Mouse (Mus musculus): ENCODE results near the gene Nr6a1. TPM values are rescaled to one million over a fixed set of nuclear protein-coding genes. Genes with fewer than 3 reads are reported as not detected.

The Nr6a1 gene
- polyA plus RNA-seq, 1 experiment = 0.74 TPM

DNA sequence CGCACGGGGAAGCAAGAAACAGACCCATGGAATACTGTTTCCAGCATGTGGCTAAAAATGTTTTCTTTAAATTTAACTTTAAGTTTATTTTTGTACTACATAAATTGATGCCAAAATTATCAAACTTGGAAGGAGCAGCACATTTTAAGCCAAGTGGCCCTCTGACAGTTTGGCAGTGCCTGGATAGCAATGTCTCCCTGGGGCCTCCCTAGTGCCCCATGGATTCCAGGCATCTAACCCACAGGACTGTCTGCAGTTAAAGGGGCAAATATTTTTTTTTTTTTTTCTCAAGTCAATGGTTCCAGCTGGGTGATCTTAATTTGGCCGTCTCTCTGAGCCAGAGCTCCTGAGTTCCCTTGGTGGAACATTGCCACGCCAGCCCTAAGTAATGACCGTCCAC, 15.7 kb upstream of the Nr6a1 start:
- no peak for TF ChIP-seq MAX (IDR thresholded peaks at IDR 0.05)
- TF ChIP-seq USF1 (IDR thresholded peaks at IDR 0.05; ENCODE audit: low read depth) = no peak
- TF ChIP-seq MYOG (IDR thresholded peaks at IDR 0.05; ENCODE audit: control insufficient read depth, extremely low read depth, insufficient read length) = no peak
- no peak for TF ChIP-seq CTCF (IDR thresholded peaks at IDR 0.05; ENCODE audit: control insufficient read depth, insufficient read depth, insufficient read length)
- TF ChIP-seq MYOD1 (IDR thresholded peaks at IDR 0.05; ENCODE audit: control insufficient read depth, insufficient read length, low read depth) = no peak
- no peak for TF ChIP-seq CEBPB (IDR thresholded peaks at IDR 0.05; ENCODE audit: low read depth)
- TF ChIP-seq FOSL1 (IDR thresholded peaks at IDR 0.05; ENCODE audit: insufficient read depth, low read length, poor library complexity, severe bottlenecking) = no peak
- H3K36me3 ChIP-seq (ENCODE audit: control insufficient read depth, insufficient read depth) = no peaks in the 10 kb centered on the region
- no peaks in the 10 kb centered on the region for H3K27me3 ChIP-seq (ENCODE audit: control insufficient read depth, insufficient read depth, insufficient read length)

DNA sequence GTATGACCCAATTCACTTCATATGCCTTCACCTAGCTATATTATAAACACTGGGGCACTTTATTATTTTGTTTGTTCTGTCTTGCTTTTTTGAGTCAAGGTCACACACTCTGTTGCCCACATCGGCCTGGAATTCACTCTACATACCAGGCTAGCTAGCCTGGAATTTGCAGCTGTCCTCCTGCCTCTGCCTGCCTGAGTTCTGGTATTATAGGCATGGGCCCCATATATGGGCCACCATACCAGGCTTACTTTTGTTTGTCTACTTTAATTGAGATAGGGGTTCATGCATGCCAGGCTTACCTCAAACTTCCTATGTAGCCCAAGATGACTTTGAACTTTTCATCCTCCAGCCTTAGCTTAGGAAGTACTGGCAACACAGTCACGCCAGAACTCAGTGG, 14.4 kb upstream of the Nr6a1 start:
- no peak overlapping the region for H3ac ChIP-seq (ENCODE audit: control insufficient read depth, insufficient read length, low read depth)
- H3K79me3 ChIP-seq (ENCODE audit: low read depth) = no peaks in the 10 kb centered on the region
- no peaks in the 10 kb centered on the region for H3K79me2 ChIP-seq (ENCODE audit: control insufficient read depth, insufficient read depth)
- H3K4me3 ChIP-seq (ENCODE audit: insufficient read depth, poor library complexity, severe bottlenecking) = no peak overlapping the region
- TF ChIP-seq CEBPB (IDR thresholded peaks at IDR 0.05; ENCODE audit: low read depth) (no peak), CTCF (IDR thresholded peaks at IDR 0.05; ENCODE audit: control insufficient read depth, insufficient read depth, insufficient read length) (no peak), MYOG (IDR thresholded peaks at IDR 0.05; ENCODE audit: control insufficient read depth, extremely low read depth, insufficient read length) (no peak), USF1 (IDR thresholded peaks at IDR 0.05; ENCODE audit: low read depth) (no peak), MYOD1 (IDR thresholded peaks at IDR 0.05; ENCODE audit: control insufficient read depth, insufficient read length, low read depth) (no peak), FOSL1 (IDR thresholded peaks at IDR 0.05; ENCODE audit: insufficient read depth, low read length, poor library complexity, severe bottlenecking) (no peak), MAX (IDR thresholded peaks at IDR 0.05) (no peak)
- H3K27me3 ChIP-seq (ENCODE audit: control insufficient read depth, insufficient read depth, insufficient read length) = no peaks in the 10 kb centered on the region
- H3K36me3 ChIP-seq (ENCODE audit: control insufficient read depth, insufficient read depth) = no peaks in the 10 kb centered on the region

More for the DNA sequence above, 15.7 kb upstream of the Nr6a1 start:
- Histone ChIP-seq H3K79me2 (ENCODE audit: control insufficient read depth, insufficient read depth) (no peaks in the 10 kb centered on the region), H3ac (ENCODE audit: control insufficient read depth, insufficient read length, low read depth) (no peak overlapping the region), H3K4me3 (ENCODE audit: insufficient read depth, poor library complexity, severe bottlenecking) (no peak overlapping the region), H3K79me3 (ENCODE audit: low read depth) (no peaks in the 10 kb centered on the region)

DNA sequence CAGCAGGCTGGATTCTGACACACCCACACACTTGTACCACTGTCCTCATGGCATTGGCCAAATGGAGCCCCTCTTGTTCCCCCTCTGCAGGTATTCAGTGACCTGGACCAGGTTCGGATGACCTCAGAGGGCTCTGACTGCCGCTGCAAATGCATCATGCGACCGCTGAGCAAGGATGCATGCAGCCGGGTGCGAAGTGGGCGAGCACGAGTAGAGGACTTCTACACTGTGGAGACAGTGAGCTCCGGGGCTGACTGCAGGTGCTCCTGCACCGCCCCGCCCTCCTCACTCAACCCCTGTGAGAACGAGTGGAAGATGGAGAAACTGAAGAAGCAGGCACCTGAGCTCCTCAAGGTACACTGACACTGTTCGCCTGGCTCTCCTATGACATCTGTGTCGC, 13.9 kb upstream of the Nr6a1 start:
- no peaks in the 10 kb centered on the region for H3K27me3 ChIP-seq (ENCODE audit: control insufficient read depth, insufficient read depth, insufficient read length)
- no peaks in the 10 kb centered on the region for H3K79me3 ChIP-seq (ENCODE audit: low read depth)
- H3K79me2 ChIP-seq (ENCODE audit: control insufficient read depth, insufficient read depth) = no peaks in the 10 kb centered on the region
- TF ChIP-seq CEBPB (IDR thresholded peaks at IDR 0.05; ENCODE audit: low read depth) (no peak), FOSL1 (IDR thresholded peaks at IDR 0.05; ENCODE audit: insufficient read depth, low read length, poor library complexity, severe bottlenecking) (no peak), MYOG (IDR thresholded peaks at IDR 0.05; ENCODE audit: control insufficient read depth, extremely low read depth, insufficient read length) (no peak), MAX (IDR thresholded peaks at IDR 0.05) (no peak), MYOD1 (IDR thresholded peaks at IDR 0.05; ENCODE audit: control insufficient read depth, insufficient read length, low read depth) (no peak), USF1 (IDR thresholded peaks at IDR 0.05; ENCODE audit: low read depth) (no peak), CTCF (IDR thresholded peaks at IDR 0.05; ENCODE audit: control insufficient read depth, insufficient read depth, insufficient read length) (no peak)
- no peaks in the 10 kb centered on the region for H3K36me3 ChIP-seq (ENCODE audit: control insufficient read depth, insufficient read depth)
- H3K4me3 ChIP-seq (ENCODE audit: insufficient read depth, poor library complexity, severe bottlenecking) = no peak overlapping the region
- H3ac ChIP-seq (ENCODE audit: control insufficient read depth, insufficient read length, low read depth) = no peak overlapping the region

DNA sequence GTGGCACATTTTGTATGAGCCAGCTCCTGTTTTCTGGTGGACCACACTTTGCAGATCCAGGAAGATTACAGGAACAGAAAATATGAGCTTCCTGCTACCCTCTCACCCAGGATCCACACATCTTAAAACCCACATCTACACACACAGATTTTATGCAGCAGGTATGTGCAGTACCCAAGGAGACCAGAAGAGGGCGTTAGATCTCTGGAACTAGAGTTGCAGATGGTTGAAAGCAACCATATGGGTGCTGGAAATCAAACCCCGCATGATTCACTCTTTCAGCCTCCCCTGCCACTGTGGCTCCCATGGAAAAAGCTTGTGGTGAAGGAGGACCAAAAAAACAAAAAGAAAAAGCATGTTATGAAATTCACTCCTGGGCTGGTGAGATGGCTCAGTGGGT, 11.6 kb upstream of the Nr6a1 start:
- Histone ChIP-seq H3K36me3 (ENCODE audit: control insufficient read depth, insufficient read depth) (no peaks in the 10 kb centered on the region), H3ac (ENCODE audit: control insufficient read depth, insufficient read length, low read depth) (no peak overlapping the region), H3K4me3 (ENCODE audit: insufficient read depth, poor library complexity, severe bottlenecking) (no peak overlapping the region), H3K27me3 (ENCODE audit: control insufficient read depth, insufficient read depth, insufficient read length) (no peaks in the 10 kb centered on the region), H3K79me2 (ENCODE audit: control insufficient read depth, insufficient read depth) (no peaks in the 10 kb centered on the region), H3K79me3 (ENCODE audit: low read depth) (no peaks in the 10 kb centered on the region)
- TF ChIP-seq MYOD1 (IDR thresholded peaks at IDR 0.05; ENCODE audit: control insufficient read depth, insufficient read length, low read depth) = no peak
- no peak for TF ChIP-seq CTCF (IDR thresholded peaks at IDR 0.05; ENCODE audit: control insufficient read depth, insufficient read depth, insufficient read length)
- TF ChIP-seq FOSL1 (IDR thresholded peaks at IDR 0.05; ENCODE audit: insufficient read depth, low read length, poor library complexity, severe bottlenecking) = no peak
- TF ChIP-seq USF1 (IDR thresholded peaks at IDR 0.05; ENCODE audit: low read depth) = no peak
- no peak for TF ChIP-seq MAX (IDR thresholded peaks at IDR 0.05)
- TF ChIP-seq CEBPB (IDR thresholded peaks at IDR 0.05; ENCODE audit: low read depth) = no peak
- no peak for TF ChIP-seq MYOG (IDR thresholded peaks at IDR 0.05; ENCODE audit: control insufficient read depth, extremely low read depth, insufficient read length)

DNA sequence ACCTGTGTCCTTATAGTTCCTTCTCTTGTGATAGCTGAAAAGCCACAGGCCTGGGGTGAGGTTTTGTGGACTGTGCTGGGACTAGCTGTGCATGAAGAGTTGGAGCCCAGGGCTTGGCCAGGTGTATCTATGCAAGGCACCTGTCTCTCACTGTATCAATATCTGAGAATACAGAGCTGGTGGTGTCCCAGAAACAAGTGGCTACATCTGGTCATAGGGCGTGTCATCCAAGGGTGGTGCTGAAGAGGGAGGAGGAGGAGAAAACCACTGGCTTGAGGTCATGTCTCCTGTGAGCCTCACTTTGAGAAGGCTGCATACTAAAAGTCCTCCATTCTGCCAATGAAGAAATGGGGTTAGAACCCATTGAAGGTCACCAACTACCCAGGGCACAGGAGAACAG, 10.5 kb upstream of the Nr6a1 start:
- H3K27me3 ChIP-seq (ENCODE audit: control insufficient read depth, insufficient read depth, insufficient read length) = no peaks in the 10 kb centered on the region
- no peak overlapping the region for H3ac ChIP-seq (ENCODE audit: control insufficient read depth, insufficient read length, low read depth)
- no peak overlapping the region for H3K4me3 ChIP-seq (ENCODE audit: insufficient read depth, poor library complexity, severe bottlenecking)
- no peaks in the 10 kb centered on the region for H3K79me3 ChIP-seq (ENCODE audit: low read depth)
- no peaks in the 10 kb centered on the region for H3K36me3 ChIP-seq (ENCODE audit: control insufficient read depth, insufficient read depth)
- no peaks in the 10 kb centered on the region for H3K79me2 ChIP-seq (ENCODE audit: control insufficient read depth, insufficient read depth)
- TF ChIP-seq CEBPB (IDR thresholded peaks at IDR 0.05; ENCODE audit: low read depth) = no peak
- no peak for TF ChIP-seq MAX (IDR thresholded peaks at IDR 0.05)
- no peak for TF ChIP-seq USF1 (IDR thresholded peaks at IDR 0.05; ENCODE audit: low read depth)
- no peak for TF ChIP-seq MYOG (IDR thresholded peaks at IDR 0.05; ENCODE audit: control insufficient read depth, extremely low read depth, insufficient read length)
- no peak for TF ChIP-seq CTCF (IDR thresholded peaks at IDR 0.05; ENCODE audit: control insufficient read depth, insufficient read depth, insufficient read length)
- TF ChIP-seq MYOD1 (IDR thresholded peaks at IDR 0.05; ENCODE audit: control insufficient read depth, insufficient read length, low read depth) = no peak
- TF ChIP-seq FOSL1 (IDR thresholded peaks at IDR 0.05; ENCODE audit: insufficient read depth, low read length, poor library complexity, severe bottlenecking) = no peak

DNA sequence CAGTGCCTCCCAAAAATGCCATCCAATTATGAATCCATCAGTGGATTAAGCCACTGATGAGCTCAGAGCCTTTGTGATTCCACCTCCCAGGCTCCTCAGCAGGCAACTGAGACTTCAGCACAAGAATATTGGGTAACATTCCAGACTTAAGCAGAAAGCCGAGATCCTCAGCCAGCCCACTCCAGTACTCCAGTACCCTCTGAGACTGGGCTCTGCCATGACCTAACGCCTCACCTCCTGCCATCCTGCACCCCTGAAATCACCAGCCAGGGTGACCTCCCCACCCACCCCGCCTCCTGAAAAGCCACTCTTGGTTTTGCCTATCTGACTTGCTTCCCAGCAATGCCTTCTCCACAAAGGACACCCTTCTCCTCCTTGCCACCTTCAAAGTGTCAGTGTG, 9.9 kb upstream of the Nr6a1 start:
- Histone ChIP-seq H3K79me2 (ENCODE audit: control insufficient read depth, insufficient read depth) (no peaks in the 10 kb centered on the region), H3K79me3 (ENCODE audit: low read depth) (no peaks in the 10 kb centered on the region)
- TF ChIP-seq MAX (IDR thresholded peaks at IDR 0.05) (no peak), FOSL1 (IDR thresholded peaks at IDR 0.05; ENCODE audit: insufficient read depth, low read length, poor library complexity, severe bottlenecking) (no peak), CEBPB (IDR thresholded peaks at IDR 0.05; ENCODE audit: low read depth) (no peak)

More for the DNA sequence above, 9.9 kb upstream of the Nr6a1 start:
- no peaks in the 10 kb centered on the region for H3K36me3 ChIP-seq (ENCODE audit: control insufficient read depth, insufficient read depth)
- no peaks in the 10 kb centered on the region for H3K27me3 ChIP-seq (ENCODE audit: control insufficient read depth, insufficient read depth, insufficient read length)
- H3ac ChIP-seq (ENCODE audit: control insufficient read depth, insufficient read length, low read depth) = no peak overlapping the region
- H3K4me3 ChIP-seq (ENCODE audit: insufficient read depth, poor library complexity, severe bottlenecking) = no peak overlapping the region
